Mouse (Mus musculus) activated CD4-positive, CD25-positive, alpha-beta regulatory T cell, adult 4 months (primary cell): ENCODE results near the gene Trpm1. TPM values are rescaled to one million over a fixed set of nuclear protein-coding genes. Genes with fewer than 3 reads are reported as not detected.
A peak's percentile ranks its signal among the peaks of the same experiment; 100 is the strongest.
"Not testable (repeated sequence)": the region's sequence is repeated elsewhere in the genome, so short reads cannot be mapped to it uniquely, and the experiment has no call there.

Experiments
- ATAC-seq: one replicate; pipeline ENCODE4 v1.8.0; 2017
- polyA plus RNA-seq, 2 experiments: library from polyadenylated mRNA; unstranded; fragments of 100-300 nt; shearing (Covaris generic); gene quantifications; one replicate each; pipeline ENCODE4 v1.2.1; 2017

The Trpm1 gene
- polyA plus RNA-seq = 1 to 10 TPM; 4.6 to 7.4 TPM

- ATAC-seq = no peak
These were observed at the start of gene Trpm1 for GRCm38 (mm10) chr7:64153535-64153934. Gene Trpm1, plus strand, starts transcription at chr7:64153835.

GRCm38 (mm10) chr7:64122131-64122715 lies 31.4 kb upstream of the Trpm1 start:
- ATAC-seq = peak; percentile 85

- ATAC-seq = no peak
These were observed 29.9 kb upstream of the Trpm1 start for GRCm38 (mm10) chr7:64123721-64124120.

- ATAC-seq = not testable (repeated sequence)
These were observed 27.6 kb upstream of the Trpm1 start for GRCm38 (mm10) chr7:64125994-64126393.

GRCm38 (mm10) chr7:64139866-64140265 lies 13.8 kb upstream of the Trpm1 start:
- ATAC-seq = no peak

- peak; percentile 91 for ATAC-seq
These were observed 12.2 kb upstream of the Trpm1 start for GRCm38 (mm10) chr7:64141301-64142032.

- no peak for ATAC-seq
These were observed 4.3 kb upstream of the Trpm1 start for GRCm38 (mm10) chr7:64149337-64149736.

GRCm38 (mm10) chr7:64149747-64150146 lies 3.9 kb upstream of the Trpm1 start:
- ATAC-seq = no peak

- no peak for ATAC-seq
These were observed 3.1 kb upstream of the Trpm1 start for GRCm38 (mm10) chr7:64150436-64151080.

- no peak for ATAC-seq
These were observed 1.6 kb downstream of the Trpm1 start for GRCm38 (mm10) chr7:64155226-64155625.

- ATAC-seq = no peak
These were observed 2.1 kb downstream of the Trpm1 start for GRCm38 (mm10) chr7:64155687-64156086.

- no peak for ATAC-seq
These were observed 2.8 kb downstream of the Trpm1 start for GRCm38 (mm10) chr7:64156271-64156911.

- no peak for ATAC-seq
These were observed 3.5 kb downstream of the Trpm1 start for GRCm38 (mm10) chr7:64156918-64157690.

GRCm38 (mm10) chr7:64158281-64159055 lies 4.8 kb downstream of the Trpm1 start:
- ATAC-seq = no peak

GRCm38 (mm10) chr7:64159056-64159542 lies 5.5 kb downstream of the Trpm1 start:
- peak; percentile 54 for ATAC-seq

GRCm38 (mm10) chr7:64159612-64160591 lies 6.3 kb downstream of the Trpm1 start:
- no peak for ATAC-seq

GRCm38 (mm10) chr7:64160737-64161470 lies 7.3 kb downstream of the Trpm1 start:
- peak; percentile 64 for ATAC-seq

- no peak for ATAC-seq
These were observed 8.4 kb downstream of the Trpm1 start for GRCm38 (mm10) chr7:64161990-64162389.

- no peak for ATAC-seq
These were observed 9.5 kb downstream of the Trpm1 start for GRCm38 (mm10) chr7:64163086-64163485.
